Mouse (Mus musculus) midbrain, embryonic 16.5 days (tissue): ENCODE measurements at regions not wholly inside any gene's neighbourhood (a gene's known extent, or its start where the extent isn't known, plus 50 kb on each side); places are given as distances from the start of the nearest gene placed in this dataset.

Source experiments
- ATAC-seq: fragments of 200-750 bp; cut with Nextera tagmentation; 2 replicates; pipeline ENCODE4 v1.8.0; 2017; ENCODE audit warnings: moderate TSS enrichment
- H3K27ac ChIP-seq: fragments of 300-500 bp; sonication (generic); 2 replicates; pipeline ENCODE4 v1.5.1; 2014; ENCODE audit warnings: mild to moderate bottlenecking, low read length, mixed read lengths
- H3K27me3 ChIP-seq: fragments of 300-500 bp; sonication (generic); 2 replicates; pipeline ENCODE4 v1.6.1; 2014; ENCODE audit warnings: low read depth, low read length, mixed read lengths; ENCODE audit not compliant: control insufficient read depth, insufficient read depth
- H3K36me3 ChIP-seq: fragments of 300-500 bp; sonication (generic); 2 replicates; pipeline ENCODE4 v1.6.1; 2014; ENCODE audit warnings: mild to moderate bottlenecking, low read length, moderate library complexity, mixed read lengths; ENCODE audit not compliant: control insufficient read depth, insufficient read depth
- H3K4me1 ChIP-seq: fragments of 300-500 bp; sonication (generic); 2 replicates; pipeline ENCODE4 v1.6.1; 2014; ENCODE audit warnings: mild to moderate bottlenecking, low read length, mixed read lengths; ENCODE audit not compliant: control insufficient read depth, insufficient read depth
- H3K4me2 ChIP-seq: fragments of 300-500 bp; sonication (generic); 2 replicates; pipeline ENCODE4 v1.6.1; 2014; ENCODE audit warnings: mild to moderate bottlenecking, low read length, mixed read lengths
- H3K4me3 ChIP-seq: fragments of 300-500 bp; sonication (generic); 2 replicates; pipeline ENCODE4 v1.5.1; 2014; ENCODE audit warnings: low read depth, mild to moderate bottlenecking, low read length, moderate library complexity, mixed read lengths
- H3K9ac ChIP-seq: fragments of 300-500 bp; sonication (generic); 2 replicates; pipeline ENCODE4 v1.6.1; 2014; ENCODE audit warnings: low read depth, low read length, mixed read lengths
- H3K9me3 ChIP-seq: fragments of 300-500 bp; sonication (generic); replicated peaks from 2 replicates; pipeline ENCODE4 v1.6.1; 2014; ENCODE audit warnings: mild to moderate bottlenecking, low read length, mixed read lengths; ENCODE audit not compliant: control insufficient read depth, poor library complexity, severe bottlenecking
- WGBS: fragments of 180-500 bp; shearing (Covaris S2); extraction: QIAGEN DNeasy Blood & Tissue Kit; methylation state at CpG from one replicate; pipeline ENCODE4 v1.1.7; 2014; 5-methylcytosine and 5-hydroxymethylcytosine counted together

GRCm38 (mm10) chr3:156410126-156410525 is 151.5 kb upstream of the Negr1 start:
- H3K9ac ChIP-seq = no peak overlapping the region
- no peak for ATAC-seq
- 76% methylated on average over 1 of the region's 1 CpGs for WGBS
- no peak overlapping the region for H3K4me2 ChIP-seq
- H3K9me3 ChIP-seq = no peaks in the 10 kb centered on the region
- H3K27me3 ChIP-seq = no peaks in the 10 kb centered on the region
- no peak overlapping the region for H3K27ac ChIP-seq
- no peak overlapping the region for H3K4me3 ChIP-seq
- H3K36me3 ChIP-seq = no peaks in the 10 kb centered on the region
- no peaks in the 10 kb centered on the region for H3K4me1 ChIP-seq

- WGBS = 78% methylated on average over 3 of the region's 3 CpGs
These were observed 148.8 kb upstream of the Negr1 start for GRCm38 (mm10) chr3:156412757-156413156.

GRCm38 (mm10) chr3:156414431-156415427 is 146.9 kb upstream of the Negr1 start:
- Histone ChIP-seq H3K36me3 (no peaks in the 10 kb centered on the region), H3K27ac (no peak overlapping the region), H3K9me3 (no peaks in the 10 kb centered on the region), H3K4me2 (no peak overlapping the region), H3K9ac (no peak overlapping the region), H3K27me3 (no peaks in the 10 kb centered on the region), H3K4me1 (no peaks in the 10 kb centered on the region), H3K4me3 (no peak overlapping the region)
- 92% methylated on average over 13 of the region's 13 CpGs for WGBS
- no peak for ATAC-seq

More at GRCm38 (mm10) chr3:156412757-156413156, 148.8 kb upstream of the Negr1 start:
- no peak for ATAC-seq
- no peak overlapping the region for H3K4me2 ChIP-seq
- H3K36me3 ChIP-seq = no peaks in the 10 kb centered on the region
- H3K27ac ChIP-seq = no peak overlapping the region
- no peaks in the 10 kb centered on the region for H3K27me3 ChIP-seq
- no peak overlapping the region for H3K9ac ChIP-seq
- H3K4me3 ChIP-seq = no peak overlapping the region
- no peaks in the 10 kb centered on the region for H3K4me1 ChIP-seq
- H3K9me3 ChIP-seq = no peaks in the 10 kb centered on the region

GRCm38 (mm10) chr3:156418124-156418523 is 143.5 kb upstream of the Negr1 start:
- H3K4me1 ChIP-seq = no peaks in the 10 kb centered on the region
- no peak overlapping the region for H3K27ac ChIP-seq
- no peaks in the 10 kb centered on the region for H3K36me3 ChIP-seq
- H3K4me2 ChIP-seq = no peak overlapping the region
- no peaks in the 10 kb centered on the region for H3K9me3 ChIP-seq
- H3K9ac ChIP-seq = no peak overlapping the region
- H3K27me3 ChIP-seq = no peaks in the 10 kb centered on the region
- no peak for ATAC-seq
- H3K4me3 ChIP-seq = no peak overlapping the region

DNA sequence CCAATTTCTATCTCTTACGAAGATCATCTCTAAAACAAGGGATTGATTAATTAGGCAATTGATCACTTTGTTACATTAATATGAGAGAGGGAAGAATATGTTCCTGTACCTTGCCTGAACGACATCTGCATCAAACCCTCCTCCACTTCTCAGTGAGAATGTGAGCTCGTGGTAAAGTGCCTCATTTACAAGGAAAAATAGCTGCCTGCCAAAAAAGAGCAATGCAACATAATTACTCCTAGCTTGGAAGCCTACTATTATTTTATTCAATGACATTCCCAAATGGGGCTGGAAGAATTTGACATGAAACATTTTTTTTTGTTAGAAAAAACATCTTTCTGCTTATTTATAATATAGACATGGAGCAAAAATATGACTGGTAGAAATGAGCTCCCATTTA is 138.5 kb upstream of the Negr1 start:
- no peak overlapping the region for H3K4me3 ChIP-seq
- H3K9me3 ChIP-seq = no peaks in the 10 kb centered on the region; the same call in none of the 2 replicates
- no peak overlapping the region for H3K4me2 ChIP-seq
- no peak for ATAC-seq
- no peak overlapping the region for H3K9ac ChIP-seq
- H3K27ac ChIP-seq = no peak overlapping the region
- WGBS = 72% methylated on average over 3 of the region's 3 CpGs
- no peaks in the 10 kb centered on the region for H3K4me1 ChIP-seq
- no peaks in the 10 kb centered on the region for H3K36me3 ChIP-seq
- H3K27me3 ChIP-seq = no peaks in the 10 kb centered on the region

- no peaks in the 10 kb centered on the region for H3K36me3 ChIP-seq
- H3K4me3 ChIP-seq = no peak overlapping the region
- H3K27ac ChIP-seq = no peak overlapping the region
- no peak overlapping the region for H3K4me2 ChIP-seq
- 53% methylated on average over 4 of the region's 4 CpGs for WGBS
- H3K4me1 ChIP-seq = no peaks in the 10 kb centered on the region
- no peak overlapping the region for H3K9ac ChIP-seq
- no peaks in the 10 kb centered on the region for H3K9me3 ChIP-seq
- no peak for ATAC-seq
- H3K27me3 ChIP-seq = no peaks in the 10 kb centered on the region
These were observed 106.6 kb upstream of the Negr1 start for GRCm38 (mm10) chr3:156455042-156455441.

DNA sequence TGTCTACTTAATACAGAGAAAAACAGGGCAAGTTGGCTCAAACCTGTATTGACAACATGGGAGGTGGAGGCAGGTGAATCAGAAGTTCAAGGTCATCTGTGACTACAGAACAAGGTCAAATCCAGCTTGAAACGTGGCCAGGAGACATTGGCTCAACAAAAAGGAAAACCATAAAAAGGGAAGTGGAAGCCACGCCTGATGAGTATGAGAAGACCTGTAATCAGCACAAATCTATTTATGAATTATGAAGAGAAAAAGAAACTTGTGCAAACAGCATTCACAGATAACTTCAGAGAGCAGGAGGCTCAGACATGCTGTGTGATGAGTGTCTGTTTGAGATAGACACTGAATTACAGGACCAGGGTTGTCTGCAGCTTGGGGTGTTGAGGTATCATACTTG is 98.3 kb upstream of the Negr1 start:
- 73% methylated on average over 2 of the region's 2 CpGs for WGBS

DNA sequence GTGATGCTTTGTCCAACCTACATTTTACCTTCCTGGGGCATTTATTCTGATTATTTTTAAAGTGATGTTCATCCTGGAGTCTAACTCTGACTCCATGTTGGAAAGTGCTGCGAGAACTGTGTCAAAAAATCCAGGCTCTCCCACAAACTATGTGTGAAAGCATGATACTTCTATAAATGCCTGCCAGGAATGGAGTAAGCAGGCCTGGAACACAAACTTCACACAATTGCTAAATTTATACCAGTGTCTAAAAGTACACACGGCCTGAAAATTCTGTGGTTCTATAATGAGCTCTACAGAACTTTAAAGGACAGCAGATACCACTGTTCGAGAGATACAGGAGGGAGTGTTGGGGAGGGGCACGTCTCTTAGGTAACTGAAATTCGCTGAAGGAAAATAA is 96.0 kb upstream of the Negr1 start:
- no peak overlapping the region for H3K4me3 ChIP-seq
- H3K9ac ChIP-seq = no peak overlapping the region
- H3K9me3 ChIP-seq = no peaks in the 10 kb centered on the region
- no peak overlapping the region for H3K4me2 ChIP-seq
- WGBS = 83% methylated on average over 5 of the region's 5 CpGs
- H3K36me3 ChIP-seq = no peaks in the 10 kb centered on the region
- no peak for ATAC-seq
- no peak overlapping the region for H3K27ac ChIP-seq
- H3K27me3 ChIP-seq = no peaks in the 10 kb centered on the region
- H3K4me1 ChIP-seq = no peaks in the 10 kb centered on the region

More for the DNA sequence above, 98.3 kb upstream of the Negr1 start:
- no peak overlapping the region for H3K9ac ChIP-seq
- no peak for ATAC-seq
- no peaks in the 10 kb centered on the region for H3K36me3 ChIP-seq
- H3K9me3 ChIP-seq = no peaks in the 10 kb centered on the region
- no peaks in the 10 kb centered on the region for H3K4me1 ChIP-seq
- no peaks in the 10 kb centered on the region for H3K27me3 ChIP-seq
- H3K27ac ChIP-seq = no peak overlapping the region
- no peak overlapping the region for H3K4me3 ChIP-seq
- H3K4me2 ChIP-seq = no peak overlapping the region

DNA sequence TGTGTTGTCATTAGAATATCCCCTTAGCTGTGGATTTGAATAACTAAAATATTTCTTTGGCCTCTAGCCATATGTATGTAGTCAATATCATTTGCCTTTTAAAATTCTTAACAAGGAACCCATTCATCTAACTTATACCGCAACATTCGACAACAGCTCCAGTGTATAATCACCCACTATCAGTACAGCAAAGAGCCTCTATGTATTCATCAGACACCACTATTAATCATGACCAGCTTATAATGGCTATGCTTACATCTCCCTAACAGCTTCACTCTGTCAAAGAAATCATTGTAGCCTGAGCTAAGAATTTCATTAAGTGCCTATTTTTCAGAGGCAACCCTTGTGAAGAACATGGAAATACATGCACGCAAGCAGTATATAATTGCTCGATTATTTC is 88.9 kb upstream of the Negr1 start:
- Histone ChIP-seq H3K9ac (no peak overlapping the region), H3K36me3 (no peaks in the 10 kb centered on the region), H3K27me3 (no peaks in the 10 kb centered on the region), H3K4me2 (no peak overlapping the region), H3K4me3 (no peak overlapping the region), H3K27ac (no peak overlapping the region), H3K9me3 (no peaks in the 10 kb centered on the region), H3K4me1 (no peaks in the 10 kb centered on the region)
- ATAC-seq = no peak
- WGBS = 85% methylated on average over 4 of the region's 4 CpGs
